Mouse (Mus musculus) lung, postnatal 10 days (tissue): ENCODE measurements at regions not wholly inside any gene's neighbourhood (a gene's known extent, or its start where the extent isn't known, plus 50 kb on each side); places are given as distances from the start of the nearest gene placed in this dataset.
A peak's percentile ranks its signal among the peaks of the same experiment; 100 is the strongest.
"Not testable (repeated sequence)": the region's sequence is repeated elsewhere in the genome, so short reads cannot be mapped to it uniquely, and the experiment has no call there.

Experiments
- DNase-seq: peaks from one replicate; pipeline ENCODE4 v3.0.0; 2021

DNA sequence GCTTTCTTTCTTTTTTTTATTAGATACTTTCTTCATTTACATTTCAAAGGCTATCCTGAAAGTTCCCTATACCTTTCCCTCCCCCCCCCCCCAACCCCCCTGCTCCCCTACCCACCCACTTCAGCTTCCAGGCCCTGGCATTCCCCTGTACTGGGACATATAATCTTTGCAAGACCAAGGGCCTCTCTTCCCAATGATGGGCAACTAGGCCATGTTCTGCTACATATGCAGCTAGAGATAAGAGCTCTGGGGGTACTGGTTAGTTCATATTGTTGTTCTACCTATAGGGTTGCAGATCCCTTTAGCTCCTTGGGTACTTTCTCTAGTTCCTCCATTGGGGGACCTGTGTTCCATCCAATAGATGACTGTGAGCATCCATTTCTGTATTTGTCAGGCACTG is 55.6 kb upstream of the Slc1a3 start:
- not testable (repeated sequence) for DNase-seq

DNA sequence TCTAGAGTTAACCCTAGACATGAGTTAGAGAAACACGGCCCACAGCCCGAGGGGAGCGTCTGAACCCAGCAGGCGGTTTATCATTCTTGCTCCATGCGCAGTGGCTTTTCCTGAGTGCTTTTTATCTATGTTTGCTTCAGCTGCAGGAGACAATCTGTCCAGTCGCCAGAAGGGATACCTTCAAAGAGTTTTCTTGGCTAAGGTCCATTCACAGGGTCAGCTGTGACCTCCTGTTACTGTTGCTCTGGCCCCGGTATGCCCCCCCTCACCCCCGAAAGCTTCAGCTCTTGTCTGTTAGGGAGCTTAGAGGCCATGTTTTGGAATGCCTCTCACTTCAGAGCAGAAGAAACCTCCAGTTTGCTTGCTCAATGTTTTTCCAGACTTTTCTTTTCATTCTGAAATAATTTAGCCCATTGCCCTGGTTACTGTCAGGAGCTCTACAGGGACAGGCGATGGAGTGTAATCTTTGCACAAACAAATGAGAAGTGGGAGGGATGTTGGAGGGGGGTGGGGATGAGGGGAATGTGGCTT is 51.2 kb upstream of the Slc1a3 start:
- peak; percentile 25 for DNase-seq

DNA sequence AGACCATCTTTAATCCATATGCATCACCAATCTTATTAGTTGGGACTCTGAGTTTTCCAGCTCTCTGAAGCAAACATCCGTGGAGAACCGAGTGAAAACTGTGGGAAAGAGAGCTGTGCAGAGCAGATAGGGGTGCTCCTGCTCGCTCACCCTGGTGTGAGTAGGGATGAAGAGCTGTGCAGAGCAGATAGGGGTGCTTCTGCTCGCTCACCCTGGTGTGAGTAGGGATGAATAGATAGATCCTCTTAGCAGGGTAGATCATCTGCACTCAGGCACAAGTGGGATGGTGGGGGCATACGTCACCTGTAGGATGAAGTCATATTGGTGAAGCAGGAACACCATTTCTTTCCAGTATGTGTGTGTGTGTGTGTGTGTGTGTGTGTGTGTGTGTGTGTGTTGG is 50.6 kb upstream of the Slc1a3 start:
- DNase-seq, result no peak
